Mouse (Mus musculus) hindbrain, embryonic 13.5 days (tissue): ENCODE measurements at regions not wholly inside any gene's neighbourhood (a gene's known extent, or its start where the extent isn't known, plus 50 kb on each side); places are given as distances from the start of the nearest gene placed in this dataset.
"Not testable (repeated sequence)": the region's sequence is repeated elsewhere in the genome, so short reads cannot be mapped to it uniquely, and the experiment has no call there.

Experiments used
- ATAC-seq: fragments of 200-750 bp; cut with Nextera tagmentation; 2 replicates; pipeline ENCODE4 v1.8.0; 2017; ENCODE audit warnings: moderate TSS enrichment; ENCODE audit not compliant: low FRiP score
- H3K27ac ChIP-seq: fragments of 300-500 bp; sonication (generic); 2 replicates; pipeline ENCODE4 v1.5.1; 2015; ENCODE audit warnings: inconsistent platforms, mild to moderate bottlenecking, moderate library complexity
- H3K27me3 ChIP-seq: fragments of 300-500 bp; sonication (generic); 2 replicates; pipeline ENCODE4 v1.6.1; 2015; ENCODE audit warnings: mild to moderate bottlenecking, inconsistent platforms
- H3K36me3 ChIP-seq: fragments of 300-500 bp; sonication (generic); 2 replicates; pipeline ENCODE4 v1.6.1; 2015; ENCODE audit warnings: mild to moderate bottlenecking, inconsistent platforms
- H3K4me1 ChIP-seq: fragments of 300-500 bp; sonication (generic); replicated peaks from 2 replicates; pipeline ENCODE4 v1.6.1; 2015; ENCODE audit warnings: inconsistent platforms
- H3K4me2 ChIP-seq: fragments of 300-500 bp; sonication (generic); 2 replicates; pipeline ENCODE4 v1.6.1; 2015; ENCODE audit warnings: inconsistent platforms, mild to moderate bottlenecking, moderate library complexity
- H3K4me3 ChIP-seq: fragments of 300-500 bp; sonication (generic); 2 replicates; pipeline ENCODE4 v1.5.1; 2015; ENCODE audit warnings: mild to moderate bottlenecking, inconsistent platforms
- H3K9ac ChIP-seq: fragments of 300-500 bp; sonication (generic); 2 replicates; pipeline ENCODE4 v1.6.1; 2015; ENCODE audit warnings: mild to moderate bottlenecking, inconsistent platforms
- H3K9me3 ChIP-seq: fragments of 300-500 bp; sonication (generic); 2 replicates; pipeline ENCODE4 v1.6.1; 2016; ENCODE audit warnings: inconsistent platforms
- WGBS: fragments of 180-500 bp; shearing (Covaris S2); methylation state at CpG from one replicate; pipeline ENCODE4 v1.1.7; 2015; 5-methylcytosine and 5-hydroxymethylcytosine counted together

- WGBS: 82% methylated on average over 5 of the region's 5 CpGs
- no peak for ATAC-seq
Measured at GRCm38 (mm10) chr8:35101701-35102100, 663.9 kb upstream of the Gm19410 start.

GRCm38 (mm10) chr8:35102102-35102501 is 663.5 kb upstream of the Gm19410 start:
- not testable (repeated sequence) for ATAC-seq, H3K36me3 ChIP-seq, H3K4me1 ChIP-seq, H3K9ac ChIP-seq, H3K4me3 ChIP-seq, H3K9me3 ChIP-seq, H3K27me3 ChIP-seq, H3K27ac ChIP-seq, H3K4me2 ChIP-seq
- WGBS: 91% methylated on average over 3 of the region's 3 CpGs

More at GRCm38 (mm10) chr8:35101701-35102100, 663.9 kb upstream of the Gm19410 start:
- H3K4me1 ChIP-seq: no peaks in the 10 kb centered on the region
- H3K27me3 ChIP-seq: no peaks in the 10 kb centered on the region
- no peaks in the 10 kb centered on the region for H3K9me3 ChIP-seq
- no peaks in the 10 kb centered on the region for H3K36me3 ChIP-seq
- H3K9ac ChIP-seq: no peak overlapping the region
- no peak overlapping the region for H3K4me2 ChIP-seq
- H3K4me3 ChIP-seq: no peak overlapping the region
- H3K27ac ChIP-seq: no peak overlapping the region

GRCm38 (mm10) chr8:35104465-35104876 is 661.1 kb upstream of the Gm19410 start:
- not testable (repeated sequence) for H3K9me3 ChIP-seq, H3K27ac ChIP-seq, H3K36me3 ChIP-seq, ATAC-seq, H3K4me2 ChIP-seq, H3K4me1 ChIP-seq, H3K27me3 ChIP-seq, H3K9ac ChIP-seq, H3K4me3 ChIP-seq

GRCm38 (mm10) chr8:35109506-35110217 is 655.9 kb upstream of the Gm19410 start:
- Histone ChIP-seq H3K9me3 (no peaks in the 10 kb centered on the region), H3K27me3 (no peaks in the 10 kb centered on the region), H3K9ac (no peak overlapping the region), H3K4me1 (peaks cover 12% of the 10 kb centered on the region; the same call in 1 of the 2 replicates), H3K27ac (no peak overlapping the region), H3K36me3 (no peaks in the 10 kb centered on the region), H3K4me2 (no peak overlapping the region), H3K4me3 (no peak overlapping the region)
- no peak for ATAC-seq
- 87% methylated on average over 27 of the region's 27 CpGs for WGBS

- Histone ChIP-seq H3K9me3 (no peaks in the 10 kb centered on the region), H3K36me3 (no peaks in the 10 kb centered on the region), H3K4me2 (no peak overlapping the region), H3K27me3 (no peaks in the 10 kb centered on the region), H3K4me1 (peaks cover 12% of the 10 kb centered on the region; the same call in 1 of the 2 replicates), H3K27ac (no peak overlapping the region), H3K4me3 (no peak overlapping the region), H3K9ac (no peak overlapping the region)
- ATAC-seq: no peak
- 97% methylated on average over 8 of the region's 8 CpGs for WGBS
Measured at GRCm38 (mm10) chr8:35110286-35110685, 655.3 kb upstream of the Gm19410 start.

- Histone ChIP-seq H3K27ac (no peak overlapping the region), H3K36me3 (no peaks in the 10 kb centered on the region), H3K9me3 (no peaks in the 10 kb centered on the region), H3K9ac (no peak overlapping the region), H3K4me3 (no peak overlapping the region), H3K4me2 (no peak overlapping the region), H3K4me1 (peaks cover 12% of the 10 kb centered on the region; the same call in 1 of the 2 replicates), H3K27me3 (no peaks in the 10 kb centered on the region)
- ATAC-seq: no peak
- WGBS: 73% methylated on average over 7 of the region's 7 CpGs
Measured at GRCm38 (mm10) chr8:35111130-35111529, 654.5 kb upstream of the Gm19410 start.

GRCm38 (mm10) chr8:35112591-35113265 is 652.9 kb upstream of the Gm19410 start:
- Histone ChIP-seq H3K9ac (no peak overlapping the region), H3K4me2 (no peak overlapping the region), H3K4me3 (no peak overlapping the region), H3K4me1 (peaks cover 12% of the 10 kb centered on the region; the same call in 1 of the 2 replicates), H3K27me3 (no peaks in the 10 kb centered on the region), H3K27ac (no peak overlapping the region), H3K9me3 (no peaks in the 10 kb centered on the region), H3K36me3 (no peaks in the 10 kb centered on the region)
- no peak for ATAC-seq
- 81% methylated on average over 7 of the region's 7 CpGs for WGBS

GRCm38 (mm10) chr8:35114031-35114430 is 651.6 kb upstream of the Gm19410 start:
- H3K36me3 ChIP-seq: no peaks in the 10 kb centered on the region
- ATAC-seq: peak; percentile 43; the same call in 1 of the 2 replicates
- H3K27me3 ChIP-seq: no peaks in the 10 kb centered on the region
- no peak overlapping the region for H3K9ac ChIP-seq
- no peak overlapping the region for H3K4me3 ChIP-seq
- WGBS: 71% methylated on average over 10 of the region's 10 CpGs
- peaks cover 12% of the 10 kb centered on the region; the same call in 1 of the 2 replicates for H3K4me1 ChIP-seq
- H3K27ac ChIP-seq: peak overlapping the region; percentile 15; the same call in 1 of the 2 replicates
- H3K4me2 ChIP-seq: no peak overlapping the region
- H3K9me3 ChIP-seq: no peaks in the 10 kb centered on the region

GRCm38 (mm10) chr8:35120612-35121011 is 645.0 kb upstream of the Gm19410 start:
- ATAC-seq: no peak
- H3K4me2 ChIP-seq: no peak overlapping the region
- 0 out of 2 replicates have a peak, but pooled peaks cover 8% of the 10 kb centered on the region for H3K4me1 ChIP-seq
- no peaks in the 10 kb centered on the region for H3K36me3 ChIP-seq
- no peak overlapping the region for H3K27ac ChIP-seq
- H3K4me3 ChIP-seq: no peak overlapping the region
- H3K27me3 ChIP-seq: no peaks in the 10 kb centered on the region
- WGBS: 85% methylated on average over 5 of the region's 5 CpGs
- no peak overlapping the region for H3K9ac ChIP-seq
- H3K9me3 ChIP-seq: no peaks in the 10 kb centered on the region

- Histone ChIP-seq H3K4me2 (no peak overlapping the region), H3K9ac (no peak overlapping the region), H3K9me3 (no peaks in the 10 kb centered on the region), H3K4me1 (0 out of 2 replicates have a peak, but pooled peaks cover 8% of the 10 kb centered on the region), H3K27me3 (no peaks in the 10 kb centered on the region), H3K4me3 (no peak overlapping the region), H3K27ac (no peak overlapping the region), H3K36me3 (no peaks in the 10 kb centered on the region)
- no peak for ATAC-seq
- WGBS: 85% methylated on average over 8 of the region's 8 CpGs
Measured at GRCm38 (mm10) chr8:35121084-35121483, 644.5 kb upstream of the Gm19410 start.

- H3K4me1 ChIP-seq: 0 out of 2 replicates have a peak, but pooled peaks cover 8% of the 10 kb centered on the region
- H3K36me3 ChIP-seq: no peaks in the 10 kb centered on the region
- peak overlapping the region; percentile 52 for H3K4me2 ChIP-seq
- peak; percentile 69; the same call in 1 of the 2 replicates for ATAC-seq
- 5% methylated on average over 14 of the region's 14 CpGs for WGBS
- no peak overlapping the region for H3K27ac ChIP-seq
- H3K9me3 ChIP-seq: no peaks in the 10 kb centered on the region
- H3K4me3 ChIP-seq: peak overlapping the region; percentile 30
- no peaks in the 10 kb centered on the region for H3K27me3 ChIP-seq
- H3K9ac ChIP-seq: no peak overlapping the region
Measured at GRCm38 (mm10) chr8:35123196-35123621, 642.4 kb upstream of the Gm19410 start.

GRCm38 (mm10) chr8:35125179-35125578 is 640.4 kb upstream of the Gm19410 start:
- Histone ChIP-seq H3K27ac (no peak overlapping the region), H3K9me3 (no peaks in the 10 kb centered on the region), H3K36me3 (no peaks in the 10 kb centered on the region), H3K9ac (no peak overlapping the region), H3K4me2 (no peak overlapping the region), H3K4me3 (no peak overlapping the region), H3K27me3 (no peaks in the 10 kb centered on the region), H3K4me1 (0 out of 2 replicates have a peak, but pooled peaks cover 8% of the 10 kb centered on the region)
- no peak for ATAC-seq
- 96% methylated on average over 3 of the region's 3 CpGs for WGBS
